Mouse (Mus musculus) testis, adult 2 months (tissue): ENCODE data around the gene Fxyd2.

Source experiments
- CTCF ChIP-seq: fragments of 200-500 bp; IDR thresholded peaks from 2 replicates; pipeline ENCODE4 v1.5.1; 2012; ENCODE audit warnings: low read depth, mild to moderate bottlenecking, inconsistent platforms, low read length, moderate library complexity; ENCODE audit not compliant: control insufficient read depth, insufficient read depth, insufficient replicate concordance
- POLR2A ChIP-seq: fragments of 200-500 bp; IDR thresholded peaks from 2 replicates; pipeline ENCODE4 v1.6.1; 2012; ENCODE audit warnings: low read depth, mild to moderate bottlenecking, inconsistent platforms, low read length, moderate library complexity; ENCODE audit not compliant: control insufficient read depth

GRCm38 (mm10) chr9:45411803-45412202 is 12.3 kb downstream of the Fxyd2 start:
- TF ChIP-seq CTCF (no peak; the same call in 1 of the 2 replicates), POLR2A (no peak)
